Mouse (Mus musculus): ENCODE measurements around the gene Ccdc106. TPM values are rescaled to one million over a fixed set of nuclear protein-coding genes. Genes with fewer than 3 reads are reported as not detected.
"Not testable (repeated sequence)": the region's sequence is repeated elsewhere in the genome, so short reads cannot be mapped to it uniquely, and the experiment has no call there.

Ccdc106 gene
- total RNA-seq, 2 experiments from 2014 or later, result 59.7 to 59.9 TPM

- intact Hi-C loops (cut with DNase I), result loop anchor here (2.0 kb wide), 1 partner anchor 18 kb away; the partner anchor contains the start of gene Epn1
- no peak for DNase-seq (ENCODE audit: extremely low spot score in 1 of 2, low spot score in 2 of 2)
Observed at GRCm38 (mm10) chr7:5062360-5063001, 42.1 kb downstream of the Ccdc106 start.

DNA sequence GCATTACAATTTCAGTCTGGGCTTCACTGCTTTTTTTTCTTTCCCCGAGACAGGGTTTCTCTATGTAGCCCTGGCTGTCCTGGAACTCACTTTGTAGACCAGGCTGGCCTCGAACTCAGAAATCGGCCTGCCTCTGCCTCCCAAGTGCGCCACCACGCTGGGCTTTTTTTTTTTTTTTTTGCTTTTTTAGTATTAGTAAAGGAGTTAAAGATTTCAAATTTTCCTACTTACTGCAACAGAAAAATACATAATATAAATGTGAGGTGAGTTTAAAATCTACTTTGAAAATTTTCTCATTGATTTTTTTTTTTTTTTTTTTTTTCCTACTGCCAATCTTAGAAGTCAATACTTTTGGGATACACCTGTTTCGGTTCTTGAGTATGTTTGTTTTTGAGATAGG, 44.5 kb downstream of the Ccdc106 start:
- no peak for DNase-seq (ENCODE audit: extremely low spot score in 1 of 2, low spot score in 2 of 2)
- intact Hi-C loops (cut with DNase I), result no loop called here

DNA sequence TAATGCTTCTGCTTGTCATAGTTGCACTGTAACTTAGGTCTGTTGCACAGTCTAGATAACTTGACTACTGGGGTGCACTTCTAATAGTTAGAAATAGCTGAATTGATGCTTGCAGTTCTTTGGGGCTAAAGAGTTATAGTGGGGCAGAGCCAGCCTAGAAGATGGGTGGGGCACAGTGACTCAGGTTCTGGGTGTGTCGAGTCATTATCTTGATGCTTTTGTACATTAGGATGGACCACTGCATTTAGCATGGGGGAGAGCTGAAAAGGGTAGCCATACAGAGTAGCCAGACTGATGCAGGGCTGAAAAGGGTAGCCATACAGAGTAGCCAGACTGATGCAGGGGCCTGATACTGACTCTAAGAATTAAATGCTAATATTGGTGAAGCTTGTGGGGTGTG, 53.2 kb downstream of the Ccdc106 start:
- no peak for DNase-seq (ENCODE audit: extremely low spot score in 1 of 2, low spot score in 2 of 2)
- intact Hi-C loops (cut with DNase I), result no loop called here

GRCm38 (mm10) chr7:5074984-5075383, 54.6 kb downstream of the Ccdc106 start:
- intact Hi-C loops (cut with DNase I), result no loop called here
- DNase-seq (ENCODE audit: extremely low spot score in 1 of 2, low spot score in 2 of 2), result no peak

DNA sequence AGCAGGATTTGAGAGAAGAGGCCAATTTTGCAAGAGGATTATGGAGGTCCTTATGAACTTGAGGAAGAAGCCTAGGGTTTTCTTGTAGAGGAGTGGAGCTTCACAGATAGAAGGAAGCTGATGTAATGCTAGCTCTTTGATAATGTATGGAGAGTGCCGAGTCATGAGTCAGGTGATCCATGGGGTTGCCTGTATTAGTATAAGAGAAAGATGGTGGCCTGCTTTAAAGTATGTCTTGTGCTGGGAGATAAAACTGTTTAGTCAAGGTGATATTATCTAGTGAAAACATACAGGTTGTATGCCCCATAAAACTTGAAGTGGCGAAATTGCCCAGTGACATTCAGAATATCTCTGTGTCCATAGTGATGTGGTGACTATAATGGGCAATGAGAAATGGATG, 56.6 kb downstream of the Ccdc106 start:
- intact Hi-C loops (cut with DNase I), result no loop called here
- DNase-seq (ENCODE audit: extremely low spot score in 1 of 2, low spot score in 2 of 2), result no peak

DNA sequence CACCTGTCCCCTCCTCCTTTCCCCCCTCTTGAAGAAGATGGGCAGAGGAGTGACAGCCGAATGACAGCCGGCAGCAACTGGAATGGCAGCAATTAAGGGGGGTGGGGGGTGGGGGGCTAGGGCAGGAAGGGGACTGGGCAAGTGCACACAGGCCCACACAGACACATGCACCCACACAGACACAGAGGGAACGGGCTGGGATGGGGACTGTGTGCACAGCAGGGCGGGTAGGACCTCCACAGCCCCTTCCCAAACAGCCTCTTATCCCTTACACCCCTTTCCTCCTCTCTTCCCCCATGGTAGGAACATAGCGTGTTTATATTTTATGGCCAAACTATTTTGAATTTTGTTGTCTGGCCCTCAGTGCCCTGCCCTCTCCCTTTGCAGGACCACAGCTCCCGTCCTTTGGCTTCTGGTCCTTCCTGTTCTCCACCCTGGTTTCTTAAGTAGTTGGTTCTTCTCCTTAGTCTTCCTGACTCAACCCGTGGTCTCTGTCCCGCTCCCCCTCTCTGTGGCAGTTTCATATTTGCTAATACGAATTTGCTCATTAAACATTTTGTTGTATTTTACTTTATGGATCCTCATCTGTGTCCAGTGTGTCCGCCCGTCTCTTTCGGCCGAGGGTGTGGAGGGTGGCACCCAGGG, 59.1 kb downstream of the Ccdc106 start:
- intact Hi-C loops (cut with DNase I), result loop anchor here (2.0 to 10.0 kb wide), 2 partner anchors 17 to 1095 kb away; partner anchors contain the start of genes U2af2 and Zfp444
- not testable (repeated sequence) for DNase-seq (ENCODE audit: extremely low spot score in 1 of 2, low spot score in 2 of 2)

GRCm38 (mm10) chr7:5080010-5080751, 59.8 kb downstream of the Ccdc106 start, which contains the start of gene Epn1:
Gene Epn1 (plus strand): TSS chr7:5080235.
- DNase-seq (ENCODE audit: extremely low spot score in 1 of 2, low spot score in 2 of 2), result peak; percentile 95 to 99
- intact Hi-C loops (cut with DNase I), result loop anchor here (2.0 to 10.0 kb wide), 2 partner anchors 17 to 1095 kb away; partner anchors contain the start of genes U2af2 and Zfp444

DNA sequence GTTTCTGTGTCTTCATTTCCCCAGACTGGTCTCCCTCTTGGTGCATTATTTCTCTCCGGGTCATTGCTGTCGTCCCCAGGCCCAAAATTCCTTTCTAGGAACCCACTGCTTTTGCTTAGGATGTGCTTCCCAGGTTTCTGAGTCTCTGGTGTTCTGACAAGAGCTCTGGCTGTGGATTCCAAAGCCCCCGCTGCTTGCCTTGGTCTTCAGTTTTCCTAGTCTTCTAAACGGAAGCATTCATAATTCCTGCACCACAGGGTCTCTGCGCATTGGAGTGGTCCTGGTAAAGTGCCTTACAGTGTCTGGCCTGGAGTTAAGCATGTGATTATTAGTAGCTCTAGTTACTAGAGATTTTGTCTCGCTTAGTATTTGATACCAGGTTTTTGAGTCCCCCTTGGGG, 60.5 kb downstream of the Ccdc106 start:
- no peak for DNase-seq (ENCODE audit: extremely low spot score in 1 of 2, low spot score in 2 of 2)

DNA sequence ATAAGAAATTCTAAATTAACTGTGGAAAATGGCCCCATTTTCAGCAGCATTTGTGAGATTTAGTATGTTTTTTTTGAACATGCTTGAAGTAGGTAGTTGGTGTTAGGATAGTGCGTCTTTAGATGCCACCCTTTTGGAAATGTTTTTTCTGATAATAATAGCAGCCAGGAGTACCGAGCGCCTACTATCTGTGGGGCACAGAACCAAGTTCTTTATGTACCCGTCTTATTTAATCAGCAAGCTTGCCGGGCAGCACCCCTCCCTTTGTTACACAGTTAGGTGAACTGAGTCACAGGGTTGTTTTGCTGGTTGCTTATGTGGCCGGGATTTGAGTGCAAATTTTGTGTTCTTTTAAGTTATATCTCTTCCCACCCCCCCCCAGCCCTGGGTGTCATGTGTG, 60.9 kb downstream of the Ccdc106 start:
- no peak for DNase-seq (ENCODE audit: extremely low spot score in 1 of 2, low spot score in 2 of 2)
- intact Hi-C loops (cut with DNase I), result loop anchor here (2.0 to 10.0 kb wide), 2 partner anchors 18 to 1094 kb away; partner anchors contain the start of genes U2af2 and Zfp444

More for the DNA sequence above, 60.5 kb downstream of the Ccdc106 start:
- intact Hi-C loops (cut with DNase I), result loop anchor here (2.0 to 10.0 kb wide), 2 partner anchors 18 to 1094 kb away; partner anchors contain the start of genes U2af2 and Zfp444

DNA sequence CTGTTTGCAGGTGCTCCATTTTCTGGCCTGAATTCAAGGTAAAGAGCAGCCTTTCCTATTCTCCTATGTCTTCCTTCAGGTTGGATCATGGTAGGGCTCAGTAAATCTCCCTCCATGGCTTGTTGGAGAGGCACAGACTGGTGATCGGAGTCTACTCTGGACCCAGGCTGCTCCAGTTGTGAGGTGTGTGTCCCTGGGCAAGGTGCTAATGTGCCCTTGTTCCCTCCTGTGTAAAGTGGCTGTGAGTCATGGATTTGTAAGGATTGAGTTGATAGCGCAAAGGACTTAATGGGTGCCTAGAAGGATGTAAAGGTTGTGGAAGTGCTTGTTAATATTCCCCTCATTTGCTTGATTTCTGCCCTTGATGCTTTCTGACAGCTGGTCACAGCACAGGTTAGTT, 61.6 kb downstream of the Ccdc106 start:
- intact Hi-C loops (cut with DNase I), result loop anchor here (2.0 to 10.0 kb wide), 2 partner anchors 19 to 1093 kb away; partner anchors contain the start of genes U2af2 and Zfp444
- no peak for DNase-seq (ENCODE audit: extremely low spot score in 1 of 2, low spot score in 2 of 2)

DNA sequence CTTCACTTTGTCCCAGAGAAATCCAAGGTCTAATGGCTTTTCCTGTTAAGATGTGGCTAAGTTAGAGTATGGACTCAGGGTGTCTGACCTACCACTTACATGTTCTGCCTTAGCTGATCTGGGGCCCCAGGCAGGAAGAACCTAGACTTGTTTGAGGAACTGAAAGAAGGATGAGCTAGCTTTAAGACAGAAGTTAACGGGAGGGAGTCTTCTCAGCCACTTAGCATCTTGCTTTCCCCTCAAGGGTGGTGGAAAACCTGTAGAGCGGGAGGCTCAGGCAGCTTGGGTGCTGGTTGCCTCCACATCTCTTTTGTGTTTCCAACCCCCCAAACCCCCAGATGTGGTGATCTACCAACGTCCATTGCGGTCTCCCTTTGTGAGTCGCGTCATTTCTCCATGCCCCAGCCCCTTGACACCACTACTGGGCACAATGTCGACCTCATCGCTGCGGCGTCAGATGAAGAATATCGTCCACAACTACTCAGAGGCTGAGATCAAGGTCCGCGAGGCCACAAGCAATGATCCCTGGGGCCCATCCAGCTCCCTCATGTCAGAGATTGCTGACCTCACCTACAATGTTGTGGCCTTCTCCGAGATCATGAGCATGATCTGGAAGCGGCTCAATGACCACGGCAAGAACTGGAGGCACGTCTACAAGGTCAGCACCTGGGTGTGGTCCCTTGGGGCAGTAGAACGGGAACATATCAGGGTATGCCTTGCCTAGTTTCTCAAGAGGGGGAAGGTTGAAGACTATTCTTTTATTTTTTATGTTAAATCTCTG, 63.2 kb downstream of the Ccdc106 start:
- no peak for DNase-seq (ENCODE audit: extremely low spot score in 1 of 2, low spot score in 2 of 2)
- intact Hi-C loops (cut with DNase I), result loop anchor here (10.0 kb wide), 1 partner anchor 1091 kb away; the partner anchor contains the start of gene Zfp444

GRCm38 (mm10) chr7:5085512-5085911, 65.2 kb downstream of the Ccdc106 start:
- no peak for DNase-seq (ENCODE audit: extremely low spot score in 1 of 2, low spot score in 2 of 2)
- intact Hi-C loops (cut with DNase I), result loop anchor here (10.0 kb wide), 1 partner anchor 1089 kb away; the partner anchor contains the start of gene Zfp444

DNA sequence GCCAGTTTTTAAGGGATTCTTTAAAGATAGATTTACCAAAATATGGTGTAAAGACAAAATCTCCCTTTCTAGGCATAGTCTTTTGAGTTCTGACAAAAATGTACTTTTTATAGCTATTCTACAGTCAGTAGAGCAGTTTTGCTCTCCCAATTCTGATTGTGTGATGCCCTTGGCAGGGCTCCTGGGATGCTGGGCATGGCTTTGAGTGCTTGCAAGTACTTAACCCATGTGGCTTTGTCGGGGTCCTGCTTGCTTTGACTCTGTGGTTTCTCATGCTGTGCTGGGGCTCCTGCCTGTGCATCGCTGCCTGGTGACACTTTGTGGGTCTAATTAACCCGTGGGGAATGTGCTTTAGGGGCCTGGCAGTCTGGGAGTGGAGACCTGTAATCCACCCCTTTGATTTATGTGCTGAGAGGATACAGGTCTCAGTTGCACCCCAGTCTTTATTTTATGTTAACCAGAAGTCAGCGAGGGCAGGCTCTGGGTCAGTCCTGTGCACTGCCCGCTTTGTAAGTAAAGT, 66.6 kb downstream of the Ccdc106 start:
- intact Hi-C loops (cut with DNase I), result loop anchor here (10.0 kb wide), 1 partner anchor 1088 kb away; the partner anchor contains the start of gene Zfp444
- peak in 1 of 2 experiments; percentile 46 for DNase-seq (ENCODE audit: extremely low spot score in 1 of 2, low spot score in 2 of 2)

DNA sequence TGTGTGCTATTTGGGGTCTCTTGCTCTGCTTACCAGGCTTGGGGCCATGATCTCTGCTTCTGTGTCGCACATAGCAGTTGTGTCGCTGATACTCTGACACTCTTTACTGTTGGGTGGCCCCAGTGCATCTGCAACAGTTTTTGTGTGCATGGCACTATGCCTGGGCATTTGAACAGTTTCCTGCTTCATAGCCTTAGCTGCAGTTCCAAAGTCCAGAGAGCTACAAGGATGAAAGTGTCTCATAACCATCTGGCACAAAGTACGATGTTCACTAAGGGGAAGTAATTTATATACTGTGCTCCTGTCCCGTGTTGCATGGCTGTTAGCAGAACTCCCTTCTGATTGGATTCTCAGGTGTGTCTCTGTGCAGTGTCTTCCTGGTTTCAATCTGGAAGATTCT, 67.5 kb downstream of the Ccdc106 start:
- intact Hi-C loops (cut with DNase I), result loop anchor here (10.0 kb wide), 1 partner anchor 1087 kb away; the partner anchor contains the start of gene Zfp444
- DNase-seq (ENCODE audit: extremely low spot score in 1 of 2, low spot score in 2 of 2), result no peak

- DNase-seq (ENCODE audit: extremely low spot score in 1 of 2, low spot score in 2 of 2), result no peak
- intact Hi-C loops (cut with DNase I), result loop anchor here (10.0 kb wide), 1 partner anchor 1085 kb away; the partner anchor contains the start of gene Zfp444
Observed at GRCm38 (mm10) chr7:5089853-5090252, 69.5 kb downstream of the Ccdc106 start.

DNA sequence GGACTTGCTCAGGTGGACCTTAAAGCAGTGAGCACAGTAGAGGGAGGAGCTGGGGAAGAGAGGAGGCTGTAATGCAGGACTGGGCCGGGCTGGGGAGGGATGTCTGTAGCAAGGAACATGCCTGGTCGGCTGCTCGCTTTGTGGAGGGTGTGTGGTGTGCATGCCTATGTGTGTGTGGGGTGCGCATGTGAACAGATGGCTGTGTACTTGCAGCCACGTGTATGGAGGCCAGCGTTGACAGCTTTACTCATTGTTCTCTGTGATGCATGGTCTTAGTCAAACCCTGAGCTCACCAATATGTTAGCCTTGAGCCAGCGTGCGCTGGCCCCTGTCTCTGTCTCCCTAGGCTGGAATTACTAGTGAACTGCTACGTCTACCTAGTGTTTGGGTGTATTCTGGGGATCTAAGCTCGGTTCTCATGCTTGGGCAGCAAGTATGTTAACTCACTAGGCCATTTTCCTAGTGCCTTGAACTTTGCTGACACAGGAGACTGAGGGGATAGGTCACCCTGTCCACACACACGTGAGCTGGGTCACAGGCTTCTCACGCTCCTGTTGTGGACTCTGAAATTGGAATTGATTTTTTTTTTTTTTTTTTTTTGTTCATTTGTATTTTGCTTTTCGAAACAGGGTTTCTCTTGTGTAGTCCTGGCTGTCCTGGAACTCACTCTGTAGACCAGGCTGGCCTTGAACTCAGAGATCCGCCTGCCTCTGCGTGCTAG, 70.8 kb downstream of the Ccdc106 start:
- peak in 1 of 2 experiments; percentile 43 for DNase-seq (ENCODE audit: extremely low spot score in 1 of 2, low spot score in 2 of 2)
- intact Hi-C loops (cut with DNase I), result no loop called here

DNA sequence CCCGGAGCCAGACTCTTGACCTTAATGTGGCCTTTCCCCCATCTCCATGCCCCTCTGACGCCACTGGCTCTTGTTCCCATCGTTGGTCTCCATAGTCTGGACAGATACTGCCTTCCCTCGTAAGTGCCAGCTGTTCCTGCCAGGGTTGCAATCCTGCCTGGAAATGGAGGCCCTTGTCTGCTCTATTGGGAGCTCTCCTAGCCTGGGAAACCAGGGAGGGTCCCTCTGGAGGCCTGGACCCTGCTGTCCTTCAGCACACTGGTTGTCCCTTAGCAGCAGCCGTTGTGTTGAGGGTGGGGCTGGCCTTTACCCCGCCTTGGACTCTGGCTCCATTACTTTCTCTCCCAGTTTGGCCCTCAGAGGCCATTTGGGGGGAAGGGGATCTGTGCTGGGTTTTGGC, 72.0 kb downstream of the Ccdc106 start:
- no peak for DNase-seq (ENCODE audit: extremely low spot score in 1 of 2, low spot score in 2 of 2)
- intact Hi-C loops (cut with DNase I), result no loop called here
